ENCODE assay signal across 8 mouse cellular contexts in genomic region chr2:27246712-27247486, GRCm38 (mm10). TPM values are rescaled to one million over a fixed set of nuclear protein-coding genes. Genes with fewer than 3 reads are reported as not detected.
A peak's percentile ranks its signal among the peaks of the same experiment; 100 is the strongest.
DNase-seq lines count a peak whose midpoint lies in the region; ATAC-seq lines count a peak whose summit lies in the region.

No protein-coding gene starts in this region.

- no peak overlapping the region for H3K4me3 ChIP-seq in embryonic facial prominence, embryonic 13.5 days
- no peak overlapping the region for H3K4me3 ChIP-seq in heart, embryonic 11.5 days (ENCODE audit: low read depth, low read length)
- H3K4me3 ChIP-seq in kidney, embryonic 14.5 days (ENCODE audit: low read length), result peak overlapping the region; percentile 12
- peak overlapping the region; percentile 17 for H3K4me3 ChIP-seq in limb, embryonic 15.5 days
- H3K4me3 ChIP-seq in neural tube, embryonic 15.5 days (replicated peaks), result no peak overlapping the region

- 0 out of 2 replicates have a peak overlapping the region, but pooled peaks have one; percentile 28 for H3K27ac ChIP-seq in embryonic facial prominence, embryonic 13.5 days
- H3K27ac ChIP-seq in heart, embryonic 11.5 days (ENCODE audit: low read depth, low read length), result peak overlapping the region; percentile 43; the same call in 1 of the 2 replicates
- H3K27ac ChIP-seq in kidney, embryonic 14.5 days (ENCODE audit: low read depth, low read length), result peak overlapping the region; percentile 80
- H3K27ac ChIP-seq in limb, embryonic 15.5 days, result peak overlapping the region; percentile 85
- H3K27ac ChIP-seq in neural tube, embryonic 15.5 days (replicated peaks), result peak overlapping the region; percentile 34; the same call in 1 of the 2 replicates

- 42% methylated on average over 7 of the region's 7 CpGs for WGBS in embryonic facial prominence, embryonic 13.5 days
- 32% methylated on average over 7 of the region's 7 CpGs for WGBS in heart, embryonic 11.5 days (ENCODE audit: insufficient replicate concordance)
- WGBS in kidney, embryonic 14.5 days, result 19% methylated on average over 7 of the region's 7 CpGs
- 26% methylated on average over 7 of the region's 7 CpGs for WGBS in limb, embryonic 15.5 days
- 45% methylated on average over 7 of the region's 7 CpGs for WGBS in neural tube, embryonic 15.5 days

- H3K27me3 ChIP-seq in embryonic facial prominence, embryonic 13.5 days, result no peaks in the 10 kb centered on the region
- 0 out of 2 replicates have a peak, but pooled peaks cover 3% of the 10 kb centered on the region for H3K27me3 ChIP-seq in heart, embryonic 11.5 days (ENCODE audit: control insufficient read depth, insufficient read depth, low read length)
- no peaks in the 10 kb centered on the region for H3K27me3 ChIP-seq in kidney, embryonic 14.5 days (ENCODE audit: control insufficient read depth, insufficient read depth, low read length)
- H3K27me3 ChIP-seq in limb, embryonic 15.5 days, result no peaks in the 10 kb centered on the region
- no peaks in the 10 kb centered on the region for H3K27me3 ChIP-seq in neural tube, embryonic 15.5 days (replicated peaks)

- ATAC-seq in embryonic facial prominence, embryonic 13.5 days (ENCODE audit: insufficient number of reproducible peaks, insufficient read depth, low FRiP score, low TSS enrichment, low read depth), result peak; percentile 67
- peak; percentile 83 for ATAC-seq in heart, embryonic 11.5 days (replicated peaks; ENCODE audit: insufficient number of reproducible peaks, low FRiP score, low TSS enrichment)
- peak; percentile 93 for ATAC-seq in kidney, embryonic 14.5 days (ENCODE audit: low FRiP score, low TSS enrichment)
- peak; percentile 87 for ATAC-seq in limb, embryonic 15.5 days (ENCODE audit: insufficient number of reproducible peaks, low FRiP score, low TSS enrichment, low read depth)
- ATAC-seq in neural tube, embryonic 15.5 days (ENCODE audit: low FRiP score), result peak; percentile 77

- H3K9me3 ChIP-seq in embryonic facial prominence, embryonic 13.5 days, result no peaks in the 10 kb centered on the region
- H3K9me3 ChIP-seq in heart, embryonic 11.5 days (replicated peaks; ENCODE audit: control insufficient read depth, low read length), result no peaks in the 10 kb centered on the region
- H3K9me3 ChIP-seq in kidney, embryonic 14.5 days (ENCODE audit: control insufficient read depth, low read length), result no peaks in the 10 kb centered on the region
- no peaks in the 10 kb centered on the region for H3K9me3 ChIP-seq in limb, embryonic 15.5 days
- H3K9me3 ChIP-seq in neural tube, embryonic 15.5 days (replicated peaks), result no peaks in the 10 kb centered on the region

- H3K36me3 ChIP-seq in embryonic facial prominence, embryonic 13.5 days, result no peaks in the 10 kb centered on the region
- no peaks in the 10 kb centered on the region for H3K36me3 ChIP-seq in heart, embryonic 11.5 days (ENCODE audit: control insufficient read depth, insufficient read depth, low read length)
- H3K36me3 ChIP-seq in kidney, embryonic 14.5 days (ENCODE audit: control insufficient read depth, insufficient read depth, low read length), result no peaks in the 10 kb centered on the region; the same call in 1 of the 2 replicates
- no peaks in the 10 kb centered on the region for H3K36me3 ChIP-seq in limb, embryonic 15.5 days
- H3K36me3 ChIP-seq in neural tube, embryonic 15.5 days, result no peaks in the 10 kb centered on the region

- peaks cover 13% of the 10 kb centered on the region for H3K4me1 ChIP-seq in embryonic facial prominence, embryonic 13.5 days
- H3K4me1 ChIP-seq in heart, embryonic 11.5 days (ENCODE audit: control insufficient read depth, insufficient read depth, low read length), result peaks cover 10% of the 10 kb centered on the region
- H3K4me1 ChIP-seq in kidney, embryonic 14.5 days (ENCODE audit: control insufficient read depth, insufficient read depth, low read length), result peaks cover 25% of the 10 kb centered on the region
- peaks cover 26% of the 10 kb centered on the region for H3K4me1 ChIP-seq in limb, embryonic 15.5 days
- H3K4me1 ChIP-seq in neural tube, embryonic 15.5 days, result peaks cover 7% of the 10 kb centered on the region; the same call in 1 of the 2 replicates

- peak; percentile 63 to 75 for DNase-seq in cerebellum, postnatal 14 days
- no peak for DNase-seq in cerebellum, adult 11 months
- DNase-seq in urinary bladder, postnatal 14 days (ENCODE audit: low spot score), result peak; percentile 90

- peak overlapping the region; percentile 33 for H3K4me2 ChIP-seq in embryonic facial prominence, embryonic 13.5 days
- peak overlapping the region; percentile 50 for H3K4me2 ChIP-seq in heart, embryonic 11.5 days
- peak overlapping the region; percentile 41 for H3K4me2 ChIP-seq in kidney, embryonic 14.5 days (replicated peaks; ENCODE audit: low read depth, low read length)
- peak overlapping the region; percentile 42 for H3K4me2 ChIP-seq in limb, embryonic 15.5 days
- H3K4me2 ChIP-seq in neural tube, embryonic 15.5 days, result peak overlapping the region; percentile 37

- H3K9ac ChIP-seq in embryonic facial prominence, embryonic 13.5 days, result 0 out of 2 replicates have a peak overlapping the region, but pooled peaks have one; percentile 27
- H3K9ac ChIP-seq in heart, embryonic 11.5 days (ENCODE audit: low read depth, low read length), result peak overlapping the region; percentile 50
- H3K9ac ChIP-seq in kidney, embryonic 14.5 days (ENCODE audit: low read depth, low read length), result peak overlapping the region; percentile 37
- H3K9ac ChIP-seq in limb, embryonic 15.5 days, result no peak overlapping the region
- 0 out of 2 replicates have a peak overlapping the region, but pooled peaks have one; percentile 3 for H3K9ac ChIP-seq in neural tube, embryonic 15.5 days (replicated peaks)

RNA-seq across cellular contexts. Expression of gene Sardh, which starts 1.2 kb away (rescaled TPM):
- 5.1 and 5.8 TPM in 2 replicates for polyA plus RNA-seq in embryonic facial prominence, embryonic 13.5 days (2015; fragmentation: Nextera tagmentation; extraction: Ambion mirVana)
- 12.9 and 15.1 TPM in 2 replicates for polyA plus RNA-seq in heart, embryonic 11.5 days (2014; fragmentation: Nextera tagmentation; extraction: Ambion mirVana)
- 17.6 and 29.9 TPM in 2 replicates for polyA plus RNA-seq in kidney, embryonic 14.5 days (2014; fragmentation: Nextera tagmentation; extraction: Ambion mirVana)
- 8.6 and 10.3 TPM in 2 replicates for polyA plus RNA-seq in limb, embryonic 15.5 days (2015; fragmentation: Nextera tagmentation; extraction: Ambion mirVana)
- polyA plus RNA-seq in neural tube, embryonic 15.5 days (2015; fragmentation: Nextera tagmentation; extraction: Ambion mirVana), result 5.9 and 8.0 TPM in 2 replicates

Comparison
In these comparisons a context has a peak if more than half of its experiments do, and no peak if none do; other contexts are left out.
1. H3K27ac ChIP-seq: peak in every context shown above with its lines; median percentile 85 in limb, embryonic 15.5 days; 80 in kidney, embryonic 14.5 days; 43 in heart, embryonic 11.5 days; 34 in neural tube, embryonic 15.5 days; 28 in embryonic facial prominence, embryonic 13.5 days.
2. H3K4me3 ChIP-seq: peak in kidney, embryonic 14.5 days (single experiment) and limb, embryonic 15.5 days (single experiment); none in embryonic facial prominence, embryonic 13.5 days (single experiment), heart, embryonic 11.5 days (single experiment) and neural tube, embryonic 15.5 days (single experiment).
3. Peak in every context shown above with its lines, with median percentiles within 50 percentile points of each other: ATAC-seq and H3K4me2 ChIP-seq.